Mouse (Mus musculus) right cerebral cortex, postnatal 36 days (tissue): ENCODE data around the gene Tomm40.
"Not testable (repeated sequence)": the region's sequence is repeated elsewhere in the genome, so short reads cannot be mapped to it uniquely, and the experiment has no call there.

Source experiments
- DNase-seq, 2 experiments: peaks; one replicate each; pipeline ENCODE4 v3.0.0; 2022; ENCODE audit warnings: low spot score in 2 of 2, mixed read lengths in 1 of 2

Tomm40 gene

DNA sequence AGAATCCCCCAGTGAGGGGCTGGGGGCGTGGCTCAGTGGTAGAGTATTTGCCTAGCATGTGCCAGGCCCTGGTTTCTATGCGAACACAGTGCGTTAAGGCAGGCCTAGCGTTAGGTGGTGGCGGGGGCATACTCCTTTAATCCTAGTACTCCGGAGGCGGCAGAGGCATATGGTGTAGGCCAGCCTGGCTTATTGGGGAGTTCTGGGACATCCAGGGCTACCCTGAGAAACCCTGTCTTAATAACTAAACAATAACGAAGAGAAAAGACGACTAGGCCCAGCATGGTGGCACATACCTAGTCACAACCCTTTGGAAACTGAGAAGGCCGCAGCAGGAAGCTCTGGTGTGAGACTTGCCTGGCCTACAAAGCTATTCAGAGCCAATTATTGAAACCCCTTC lies 27.1 kb downstream of the Tomm40 start:
- no peak for DNase-seq

DNA sequence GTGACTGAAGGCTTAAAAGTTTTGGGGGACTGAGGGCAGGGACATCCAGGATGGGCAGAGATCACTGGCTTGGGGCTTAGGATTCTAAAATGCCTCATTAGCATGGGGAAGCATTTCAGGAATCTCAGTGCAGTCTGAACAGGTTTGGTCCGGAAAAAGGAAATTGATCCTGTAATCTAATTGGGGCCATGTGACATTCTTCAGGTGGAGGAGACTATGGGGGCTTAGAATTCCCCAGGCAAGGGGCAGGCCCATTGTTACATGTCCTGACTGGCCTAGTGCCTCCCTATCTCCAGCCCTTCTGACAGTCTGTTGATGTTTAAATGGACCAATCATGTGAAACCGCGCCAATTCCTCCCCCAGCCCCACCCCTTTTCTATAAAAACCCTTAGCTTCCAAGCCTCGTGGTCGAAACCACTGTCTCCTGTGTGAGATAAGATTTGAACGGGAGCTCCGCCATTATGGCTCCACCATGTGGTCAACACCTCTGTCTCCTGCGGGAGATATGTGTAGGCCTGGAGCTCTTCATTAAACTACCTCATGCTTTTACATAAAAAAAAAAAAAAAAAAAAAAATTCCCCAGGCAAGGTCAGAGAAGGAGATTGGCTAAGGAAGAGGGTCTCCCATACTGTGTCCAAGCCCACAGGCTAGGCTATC lies 28.2 kb downstream of the Tomm40 start:
- DNase-seq = not testable (repeated sequence)

DNA sequence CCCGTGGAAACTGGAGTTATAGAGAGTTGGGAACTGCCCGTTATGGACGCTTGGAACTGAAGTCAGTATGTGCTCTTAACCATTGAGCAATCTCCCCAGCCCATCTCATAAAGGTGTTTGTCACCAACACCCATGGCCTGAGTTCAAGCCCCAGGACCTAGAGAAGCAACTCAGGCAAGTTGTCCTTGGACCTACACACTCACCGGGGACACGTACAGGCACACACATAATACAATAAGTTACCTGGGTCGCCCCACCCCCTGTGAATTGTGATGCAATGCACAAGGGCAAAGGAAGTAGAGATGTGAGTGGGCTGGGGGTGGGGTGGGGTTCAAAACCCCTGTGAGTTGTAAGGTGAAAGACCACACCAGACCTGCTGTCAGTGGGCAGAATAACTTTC lies 28.7 kb downstream of the Tomm40 start:
- no peak for DNase-seq

DNA sequence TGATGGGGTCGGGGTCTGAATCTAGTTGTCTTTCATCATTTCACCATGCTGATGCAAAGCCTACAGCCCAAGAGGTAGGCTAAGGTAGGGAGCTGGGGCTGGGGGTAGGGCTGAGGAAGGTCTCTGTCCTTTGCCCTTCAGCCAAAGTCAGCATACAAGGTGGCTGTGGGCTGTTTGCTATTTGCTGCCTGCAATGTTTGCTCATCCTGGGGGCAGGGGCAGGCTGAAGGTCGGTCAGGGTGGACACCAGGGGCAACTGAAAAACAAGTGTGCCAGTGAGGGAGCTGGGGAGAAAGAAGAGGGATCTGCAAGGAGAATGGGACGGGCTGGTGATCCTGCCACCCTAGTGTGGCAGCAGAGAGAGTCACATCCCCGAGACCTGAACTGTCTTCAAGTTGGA lies 29.9 kb downstream of the Tomm40 start:
- no peak for DNase-seq

DNA sequence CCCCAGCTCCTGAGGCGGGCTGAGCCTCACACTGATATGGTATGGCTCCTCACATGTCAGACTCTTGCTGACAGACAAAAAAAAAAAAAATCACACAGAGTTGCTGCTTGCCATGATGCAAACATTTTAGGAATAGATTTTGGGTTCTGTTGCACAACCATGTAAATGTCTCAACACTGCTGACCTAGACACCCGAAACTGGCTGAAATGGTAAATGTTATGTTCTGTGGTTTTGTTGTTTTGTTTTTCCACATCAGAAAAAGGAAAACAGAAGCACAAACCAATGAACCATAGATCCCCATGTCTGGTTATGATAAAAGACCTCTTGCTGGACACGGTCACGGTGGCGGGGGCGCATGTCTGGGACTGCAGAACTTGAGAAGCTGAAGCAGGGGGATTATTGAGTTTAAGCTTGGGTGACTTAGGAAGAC lies 31.5 kb downstream of the Tomm40 start:
- no peak for DNase-seq

DNA sequence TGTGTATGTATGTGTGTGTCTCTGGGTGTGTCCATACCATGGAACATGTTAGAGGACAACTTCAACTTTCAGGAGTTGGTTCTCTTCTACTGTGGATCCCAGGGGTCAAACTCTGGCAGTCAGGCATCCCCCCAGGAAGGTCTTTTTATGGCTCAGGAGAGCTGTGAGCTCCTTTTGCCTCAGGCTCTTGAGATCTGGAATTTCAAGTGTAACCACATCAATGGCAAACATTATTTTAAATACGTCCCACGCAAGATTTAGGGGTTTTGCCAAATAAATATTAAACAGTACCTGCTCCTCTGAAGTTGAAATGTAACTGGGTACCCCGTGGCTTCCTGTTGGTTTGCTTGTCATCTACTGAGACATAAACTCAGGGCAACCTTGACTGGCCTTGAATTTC lies 32.3 kb downstream of the Tomm40 start:
- DNase-seq = no peak

DNA sequence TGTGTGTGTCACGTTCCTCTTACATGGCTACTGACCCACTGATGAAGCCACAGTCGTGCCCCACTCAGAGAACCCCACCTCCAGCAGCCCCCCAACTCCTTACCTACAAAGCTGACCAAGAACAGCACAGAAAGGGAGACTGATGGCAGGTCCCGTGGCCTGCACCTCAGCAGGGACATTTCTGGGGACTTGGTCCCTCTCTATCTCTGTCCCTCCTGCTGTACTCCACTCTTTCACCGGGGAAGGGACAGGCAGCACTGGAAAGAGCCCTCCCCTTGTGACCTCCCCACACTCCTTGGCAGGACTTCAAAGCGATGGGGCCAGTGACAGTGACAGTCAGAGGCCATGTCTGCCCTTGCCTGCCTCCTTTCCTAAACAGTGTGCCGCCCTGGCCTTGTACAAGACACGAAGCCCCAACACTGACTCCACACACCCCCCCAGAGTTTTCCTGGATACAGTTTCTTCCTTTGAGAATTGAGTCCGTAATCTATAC lies 34.0 kb downstream of the Tomm40 start, which contains the start of the genes Gm44805 and Apoc4:
Gm44805 (minus strand) TSS at position 222 of the 493 bp plus-strand sequence.
Apoc4 (minus strand) TSS at position 278 of the 493 bp plus-strand sequence.
- DNase-seq = no peak

DNA sequence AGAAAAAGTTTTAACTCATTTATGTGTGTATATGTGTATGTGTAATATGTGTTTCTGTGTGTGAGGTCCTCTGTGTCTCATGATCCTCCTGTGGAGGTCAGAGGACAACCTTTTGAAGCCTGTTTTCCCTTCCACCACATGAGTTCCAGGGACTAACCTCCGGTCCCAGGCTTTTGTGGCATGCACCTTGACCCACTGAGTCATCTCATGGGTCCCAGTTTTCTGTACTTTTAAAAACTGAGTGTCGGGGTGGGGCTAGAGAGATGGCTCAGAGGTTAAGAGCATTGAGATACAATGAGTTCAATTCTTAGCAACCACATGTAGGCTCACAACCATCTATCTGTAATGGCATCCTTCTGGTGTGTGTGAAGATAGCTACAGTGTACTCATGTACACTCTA lies 34.5 kb downstream of the Tomm40 start:
- DNase-seq = no peak

DNA sequence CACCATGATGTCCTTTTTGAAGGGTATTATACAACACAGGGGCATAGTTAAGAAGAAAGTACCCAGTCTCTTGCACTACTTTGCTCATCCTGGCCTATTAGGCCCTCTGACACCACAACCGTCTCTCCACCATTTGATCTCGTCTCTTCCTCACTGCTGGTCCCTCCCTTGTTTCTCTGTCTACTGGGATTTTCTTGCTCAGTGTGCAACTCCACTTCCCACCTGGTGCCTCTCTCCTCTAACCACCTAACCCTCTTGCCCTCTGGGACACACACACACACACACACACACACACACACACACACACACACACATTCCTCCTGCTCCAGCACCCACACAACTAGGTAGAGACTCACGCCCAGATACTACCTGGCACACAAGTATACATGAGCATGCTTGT lies 36.3 kb downstream of the Tomm40 start:
- DNase-seq = no peak

DNA sequence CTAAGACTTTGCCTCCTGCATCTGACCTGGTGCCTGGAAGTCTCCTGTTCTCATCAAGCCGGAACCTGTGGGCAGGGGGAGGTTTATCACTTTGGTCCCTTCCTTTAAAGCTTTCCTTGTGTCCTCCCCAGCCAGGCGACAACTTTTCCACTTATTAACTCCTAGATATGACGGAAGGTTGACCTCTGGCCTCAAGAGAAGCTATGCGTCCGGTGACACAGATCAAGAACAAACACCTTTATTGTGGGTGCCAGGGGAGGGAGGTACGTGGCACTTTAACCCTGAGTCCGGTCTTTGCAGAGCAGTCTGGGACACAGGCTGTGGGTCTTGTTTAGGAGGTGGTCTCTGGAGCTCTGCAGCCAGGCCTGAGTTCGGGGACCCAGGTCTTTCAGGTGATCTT lies 37.4 kb downstream of the Tomm40 start, which contains the start of gene Apoc2:
Apoc2 (minus strand) TSS at position 70 of the 400 bp plus-strand sequence.
- no peak for DNase-seq

DNA sequence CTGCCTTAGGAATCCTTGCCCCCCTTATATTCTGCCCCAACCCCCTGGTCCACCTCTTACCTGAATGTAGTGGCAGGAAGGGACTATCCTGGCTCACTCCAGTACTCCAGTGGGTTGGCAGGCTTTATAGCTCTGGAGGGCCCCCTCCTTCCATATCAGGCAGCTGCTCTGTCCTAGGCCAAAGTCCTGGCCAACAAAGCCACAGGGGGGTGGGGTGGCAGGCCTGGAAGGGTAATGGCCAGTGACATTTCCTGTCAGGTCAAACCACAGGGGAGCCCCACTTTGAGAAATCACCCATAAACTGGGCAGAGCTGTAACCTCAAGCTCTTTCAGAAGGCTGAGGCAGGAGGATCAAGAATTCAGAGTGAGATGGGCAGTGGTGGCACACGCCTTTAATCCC lies 38.6 kb downstream of the Tomm40 start:
- no peak for DNase-seq

DNA sequence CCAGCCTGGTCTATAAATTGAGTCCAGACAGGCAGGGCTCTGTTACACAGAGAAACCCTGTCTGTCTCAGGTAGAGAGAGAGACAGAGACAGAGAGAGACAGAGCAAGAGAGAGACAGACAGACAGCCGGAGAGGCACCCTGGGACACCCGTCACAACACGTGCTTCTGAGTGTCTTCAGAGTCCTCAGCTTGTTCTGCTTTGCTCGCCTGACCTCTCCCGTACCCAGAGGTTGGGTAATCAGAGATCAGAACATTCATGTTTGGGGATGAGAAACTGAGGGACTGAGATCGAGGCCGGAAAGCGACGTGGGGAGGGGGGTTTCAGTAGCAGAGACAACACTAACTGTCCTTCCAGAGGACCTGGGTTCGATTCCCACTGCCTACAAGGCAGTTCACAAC lies 39.4 kb downstream of the Tomm40 start:
- DNase-seq = no peak

DNA sequence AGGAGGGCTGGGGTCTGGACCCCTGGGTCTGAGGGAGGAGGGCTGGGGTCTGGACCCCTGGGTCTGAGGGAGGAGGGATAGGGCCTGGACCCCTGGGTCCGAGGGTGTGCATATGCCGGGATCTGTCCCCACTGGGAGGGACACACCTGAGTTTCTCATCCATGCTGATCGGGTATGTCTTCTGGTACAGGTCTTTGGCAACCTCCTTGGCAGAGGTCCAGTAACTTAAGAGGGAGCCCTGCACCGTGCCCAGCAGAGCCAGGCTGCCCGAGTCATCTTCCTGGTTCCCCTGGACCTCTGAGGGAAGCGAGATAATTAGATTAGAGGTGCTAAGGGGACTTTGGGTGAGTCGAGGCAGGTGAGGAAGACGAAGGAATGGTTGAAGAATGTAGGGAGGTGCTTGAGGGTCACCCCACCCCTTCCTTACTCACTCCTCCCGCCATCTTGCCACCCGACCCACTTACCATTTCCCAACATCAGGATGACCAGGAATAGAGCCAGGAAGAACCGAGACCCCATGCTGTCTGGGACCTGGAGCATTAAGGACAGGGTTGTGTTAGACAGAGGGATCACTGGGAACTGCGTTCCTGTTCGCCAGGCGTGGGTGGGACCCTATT lies 42.0 kb downstream of the Tomm40 start:
- DNase-seq = no peak

DNA sequence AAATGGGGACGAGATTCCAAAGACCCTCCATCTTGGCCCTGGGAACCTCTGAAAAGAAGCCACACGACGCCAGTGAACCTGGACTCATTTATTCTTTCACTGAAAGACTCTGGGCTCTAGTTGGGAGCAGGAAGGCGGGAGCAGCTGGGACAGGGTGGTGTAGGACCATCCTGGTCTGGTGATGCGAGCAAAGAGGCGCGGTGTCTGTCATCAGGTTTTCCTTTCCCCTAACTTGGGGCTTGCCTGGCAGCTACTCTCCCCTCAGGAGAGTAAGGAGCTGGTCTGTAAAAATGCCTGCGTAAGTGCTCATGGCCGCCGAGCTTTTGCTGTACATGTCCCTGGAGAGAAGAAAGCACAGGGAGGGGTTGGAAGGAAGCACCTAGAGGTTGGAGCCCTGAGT lies 43.7 kb downstream of the Tomm40 start:
- DNase-seq = no peak

DNA sequence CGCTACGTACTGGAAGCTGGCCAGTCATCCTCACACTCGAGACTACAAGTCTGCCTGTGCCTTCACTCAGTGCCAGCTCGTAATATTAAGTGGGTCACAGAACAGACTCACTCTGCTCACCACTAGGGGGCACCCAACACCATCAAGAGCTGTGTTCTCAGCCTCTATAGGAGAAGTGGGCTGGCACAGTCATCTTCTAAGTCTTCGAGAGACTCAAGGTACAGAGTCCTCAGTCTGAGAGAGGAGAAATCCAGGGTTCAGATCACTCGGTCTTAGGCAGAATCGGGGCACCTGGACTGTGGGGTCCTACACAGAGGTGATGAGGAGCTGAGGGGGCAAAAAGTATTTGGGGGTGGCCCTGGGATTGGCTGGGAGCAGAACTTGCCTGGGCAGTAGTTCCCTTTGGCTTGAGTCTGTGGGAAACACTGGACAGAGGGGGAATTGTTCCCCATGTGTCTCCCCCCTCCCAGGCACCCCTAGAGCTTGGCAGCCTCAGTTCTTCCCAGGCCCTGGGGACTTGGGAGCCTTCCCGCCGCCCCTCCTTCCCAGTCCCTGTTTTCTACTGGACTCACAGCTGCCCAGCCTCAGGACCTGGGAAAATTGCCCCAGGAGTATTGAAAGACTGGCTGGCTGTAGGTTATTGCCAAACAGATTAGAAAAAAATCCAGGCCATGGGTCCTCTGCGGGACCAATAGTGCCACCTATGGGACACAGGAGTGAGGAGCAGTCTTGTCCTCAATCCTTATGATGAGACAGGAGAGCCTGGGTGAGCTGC lies 46.1 kb downstream of the Tomm40 start:
- peak; percentile 88 to 91 for DNase-seq

DNA sequence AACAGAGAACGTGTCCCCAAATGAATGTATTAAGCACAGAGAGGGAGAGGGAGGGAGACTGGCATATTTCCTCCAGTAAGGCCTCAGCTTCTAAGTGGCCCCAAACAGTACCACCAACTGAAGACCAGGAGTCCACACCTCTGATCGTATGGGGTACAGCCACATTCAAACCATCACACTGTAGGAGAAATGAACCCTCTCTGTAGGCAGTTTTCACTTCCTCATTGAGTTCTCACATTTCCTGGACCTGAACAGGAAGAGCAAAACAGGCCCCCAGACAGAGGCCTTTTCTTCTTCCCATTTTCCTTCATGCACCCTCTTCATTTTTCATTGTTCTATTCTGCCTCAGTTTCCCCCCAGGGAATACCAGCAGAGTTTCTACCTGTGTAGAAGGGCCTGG lies 47.8 kb downstream of the Tomm40 start:
- DNase-seq = no peak

DNA sequence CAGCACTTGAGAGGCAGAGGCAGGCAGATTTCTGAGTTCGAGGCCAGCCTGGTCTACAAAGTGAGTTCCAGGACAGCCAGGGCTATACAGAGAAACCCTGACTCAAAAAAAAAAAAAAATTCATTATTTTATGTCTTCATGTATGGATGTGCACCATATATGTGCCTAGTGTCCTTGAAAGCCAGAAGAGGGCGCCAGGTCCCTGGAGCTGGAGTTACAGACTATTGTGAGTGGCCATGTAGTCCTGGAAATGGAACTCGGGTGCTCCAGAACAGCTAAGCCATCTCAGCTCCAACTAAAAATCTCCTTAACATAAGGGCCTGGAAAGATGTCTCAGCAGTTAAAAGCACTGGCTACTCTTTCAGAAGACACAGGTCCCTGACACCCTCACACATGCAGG lies 48.5 kb downstream of the Tomm40 start:
- no peak for DNase-seq

DNA sequence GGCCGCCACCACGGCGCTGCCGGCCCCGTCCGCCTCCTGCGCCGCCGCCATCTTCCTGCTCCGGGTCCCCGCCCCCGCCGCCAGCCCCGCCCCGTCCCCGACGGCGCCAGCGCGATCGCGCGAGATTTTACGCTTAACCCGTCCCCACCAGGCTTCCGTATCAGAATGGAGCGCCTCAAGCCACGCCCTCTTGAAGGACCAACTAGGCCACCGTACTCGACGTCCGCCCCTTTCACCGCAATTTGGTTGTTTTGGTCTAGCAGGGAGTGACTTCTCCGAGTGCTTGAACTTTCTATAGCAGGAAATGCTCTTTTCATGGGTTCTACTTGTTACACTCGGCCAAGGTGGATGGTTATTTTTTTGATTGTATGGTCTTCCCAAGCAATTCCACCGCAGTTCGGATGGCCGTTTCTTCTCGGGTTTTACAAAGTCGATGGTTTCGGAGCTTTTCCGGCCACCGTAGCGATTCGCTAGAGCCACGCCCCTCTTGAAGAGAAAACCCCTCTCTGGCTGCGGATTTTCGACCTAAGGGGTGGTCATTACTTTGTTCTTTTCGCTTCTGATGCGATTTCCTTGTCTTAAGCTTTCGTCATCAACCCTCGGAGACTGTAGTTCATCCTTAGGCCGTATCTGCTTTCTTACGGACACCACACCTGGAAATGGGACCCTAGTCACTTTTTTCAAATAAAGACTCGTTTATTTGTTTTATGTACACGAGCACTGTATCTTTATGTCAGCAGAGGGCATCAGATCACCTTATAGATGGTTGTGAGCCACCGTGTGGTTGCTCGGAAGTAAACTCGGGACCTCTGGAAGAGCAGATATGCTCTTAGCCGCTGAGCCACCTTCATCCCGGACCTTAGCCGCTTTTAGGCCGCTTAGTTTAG lies 50.0 kb downstream of the Tomm40 start, which contains the start of gene Clptm1:
Clptm1 (minus strand) TSS at position 79 of the 887 bp plus-strand sequence.
- peak; percentile 93 to 95 for DNase-seq

DNA sequence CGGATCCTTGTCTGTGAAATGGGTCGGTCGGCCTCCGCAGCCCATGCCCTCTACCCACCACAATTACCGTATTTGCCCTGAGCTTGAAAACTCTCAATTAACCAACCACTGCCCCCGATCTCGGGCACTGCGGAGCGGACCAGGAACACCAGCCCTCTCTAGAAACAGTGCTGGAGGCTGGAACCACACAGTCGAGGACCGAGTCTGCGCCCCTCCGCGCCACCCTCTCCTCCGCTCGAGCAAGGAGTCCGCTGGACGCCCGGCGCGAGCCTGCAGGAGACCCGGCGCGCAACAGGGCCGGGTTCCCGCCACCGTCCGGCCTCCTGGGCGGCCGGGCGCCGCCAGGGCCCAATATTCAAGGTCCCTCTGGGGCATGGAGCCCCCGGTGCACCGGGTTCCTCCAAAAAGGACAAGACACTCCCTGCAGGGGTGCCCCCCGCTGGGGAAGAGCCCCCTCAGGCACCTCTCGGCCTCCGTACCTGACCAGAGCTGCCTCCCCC lies 50.7 kb downstream of the Tomm40 start:
- DNase-seq = no peak

DNA sequence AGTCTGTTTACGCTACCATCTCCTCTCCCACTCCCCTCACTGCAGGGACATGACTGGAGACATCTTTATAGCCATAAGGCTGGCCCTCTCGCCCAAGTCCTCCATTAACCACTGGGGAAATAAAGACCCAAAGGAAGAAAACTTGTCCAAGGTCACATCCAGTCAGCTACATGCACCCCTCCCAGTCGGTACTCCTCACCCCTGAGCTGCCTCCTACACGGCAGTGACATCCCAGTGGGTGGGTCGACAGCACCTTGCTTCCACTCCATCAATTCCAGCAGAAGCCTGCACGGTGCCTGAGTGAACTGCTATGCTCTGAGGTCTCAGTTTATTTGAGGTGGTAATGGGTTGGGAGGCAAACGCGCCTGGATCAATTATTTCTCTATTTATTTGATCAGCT lies 51.3 kb downstream of the Tomm40 start:
- no peak for DNase-seq

DNA sequence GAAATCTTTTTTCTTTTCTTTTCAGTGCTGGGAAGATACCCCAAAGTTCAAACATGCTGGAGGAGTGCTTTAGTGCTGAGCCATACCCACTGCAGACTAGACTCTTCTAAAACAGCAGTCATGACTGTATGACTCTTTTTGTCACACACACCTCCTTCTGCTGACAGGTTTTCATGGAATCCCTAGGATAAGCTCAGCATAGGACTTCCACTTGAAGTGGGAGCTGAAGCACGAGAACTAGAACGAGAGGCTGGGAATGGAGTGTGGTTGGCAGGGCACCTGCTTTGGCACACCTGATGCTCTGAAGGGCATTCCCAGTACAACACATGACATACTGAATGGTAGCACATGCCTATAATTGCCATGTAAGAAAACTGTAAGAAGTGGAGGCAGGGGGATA lies 62.6 kb downstream of the Tomm40 start:
- DNase-seq = no peak
